Mouse (Mus musculus): ENCODE measurements at regions not wholly inside any gene's neighbourhood (a gene's known extent, or its start where the extent isn't known, plus 50 kb on each side); places are given as distances from the start of the nearest gene placed in this dataset.

DNA sequence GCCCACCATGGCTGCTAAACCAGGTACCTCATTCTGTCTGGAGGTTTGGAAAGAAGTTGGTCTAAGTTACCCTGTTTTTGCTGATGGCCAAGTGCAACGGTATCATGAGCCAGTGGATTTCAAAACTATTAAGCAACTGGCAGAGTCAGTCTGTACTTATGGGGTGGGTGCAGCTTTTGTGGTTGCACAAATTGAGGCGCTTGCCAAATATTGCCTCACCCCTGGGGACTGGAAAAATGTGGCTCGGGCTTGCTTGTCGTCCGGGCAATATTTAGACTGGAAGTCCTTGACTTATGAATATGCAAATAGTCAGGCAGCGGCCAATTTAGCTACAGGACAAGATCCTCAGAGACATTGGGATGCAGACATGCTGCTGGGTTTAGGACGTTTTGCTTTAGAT lies 110.2 kb downstream of the Olfr164 start:
- TF ChIP-seq POLR2A (IDR thresholded peaks at IDR 0.05; ENCODE audit: insufficient read length, low read depth) (no peak), MYOD1 (IDR thresholded peaks at IDR 0.05; ENCODE audit: control insufficient read depth in 1 of 3, insufficient read length in 2 of 3, low read depth in 2 of 3) (no peak), CEBPB (IDR thresholded peaks at IDR 0.05; ENCODE audit: insufficient read depth, poor library complexity, severe bottlenecking) (0 out of 2 replicates have a peak, but pooled peaks have one; percentile 28), TCF3 (IDR thresholded peaks at IDR 0.05; ENCODE audit: insufficient read length, low read depth) (no peak), USF1 (IDR thresholded peaks at IDR 0.05; ENCODE audit: low read depth) (no peak)

Data from myocyte (in vitro differentiated cells).